Mouse (Mus musculus) lung, adult 18-20 months (tissue): Measurements from ENCODE around the gene Daam1.
A peak's percentile ranks its signal among the peaks of the same experiment; 100 is the strongest.
"Not testable (repeated sequence)": the region's sequence is repeated elsewhere in the genome, so short reads cannot be mapped to it uniquely, and the experiment has no call there.

Source experiments
- DNase-seq, 2 experiments: peaks; one replicate each; pipeline ENCODE4 v3.0.0; 2022; ENCODE audit warnings: mixed read lengths in 2 of 2

Daam1 gene

DNA sequence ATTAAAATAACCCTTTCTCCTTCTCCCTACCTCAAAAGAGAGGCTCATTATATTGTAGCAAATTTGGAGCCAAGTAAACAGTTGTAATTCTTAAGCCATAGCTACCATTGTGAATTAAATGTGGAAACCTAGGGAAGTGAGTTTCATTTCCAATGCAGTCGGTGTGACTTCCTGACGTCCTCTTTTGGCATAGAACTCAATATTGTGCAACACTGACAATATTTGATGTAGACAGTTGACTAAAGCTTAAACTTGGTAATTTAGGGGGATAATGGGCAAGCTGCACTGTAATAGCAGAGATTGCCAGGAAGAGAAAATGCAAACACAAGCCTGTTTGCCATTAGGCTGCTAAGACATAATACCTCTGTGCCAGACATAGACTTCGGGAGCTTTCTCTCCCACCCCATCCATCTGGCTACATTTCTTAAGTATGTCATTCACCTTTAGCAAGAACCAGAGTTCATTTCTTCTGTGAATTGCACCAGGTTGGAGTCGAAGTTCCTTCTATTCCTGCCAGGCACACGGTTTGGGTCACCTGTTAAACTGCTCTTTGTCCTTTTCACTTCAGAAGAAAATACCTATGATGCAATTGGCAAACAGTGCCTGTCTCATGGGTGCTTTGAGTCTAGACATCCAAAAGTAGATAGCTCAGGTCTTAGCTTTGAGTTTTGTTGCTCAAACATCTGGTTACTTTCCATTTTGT is 5.2 kb downstream of the Daam1 start:
- DNase-seq: no peak

DNA sequence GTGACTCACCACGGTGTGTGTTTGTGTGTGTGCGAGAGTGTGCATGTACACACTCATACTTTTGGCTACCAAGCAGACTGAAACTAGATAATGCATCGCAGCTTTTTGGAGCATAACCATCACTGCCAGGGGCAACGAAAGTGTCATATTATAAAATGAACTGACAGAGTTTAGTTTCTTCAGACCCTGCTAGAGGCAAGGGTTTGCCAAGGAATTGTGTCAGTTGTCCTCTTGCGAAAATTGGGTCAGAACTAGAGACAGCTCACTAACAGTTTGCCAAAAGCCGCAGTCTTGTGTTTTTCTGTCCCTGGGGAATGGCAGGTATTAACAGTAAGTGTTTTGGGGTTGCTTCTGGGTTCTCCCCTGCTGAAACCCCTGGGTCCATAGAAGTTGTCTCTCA is 5.9 kb downstream of the Daam1 start:
- peak in 1 of 2 experiments; percentile 48 for DNase-seq

- no peak for DNase-seq
Observed at GRCm38 (mm10) chr12:71837576-71837975, 6.7 kb downstream of the Daam1 start.

DNA sequence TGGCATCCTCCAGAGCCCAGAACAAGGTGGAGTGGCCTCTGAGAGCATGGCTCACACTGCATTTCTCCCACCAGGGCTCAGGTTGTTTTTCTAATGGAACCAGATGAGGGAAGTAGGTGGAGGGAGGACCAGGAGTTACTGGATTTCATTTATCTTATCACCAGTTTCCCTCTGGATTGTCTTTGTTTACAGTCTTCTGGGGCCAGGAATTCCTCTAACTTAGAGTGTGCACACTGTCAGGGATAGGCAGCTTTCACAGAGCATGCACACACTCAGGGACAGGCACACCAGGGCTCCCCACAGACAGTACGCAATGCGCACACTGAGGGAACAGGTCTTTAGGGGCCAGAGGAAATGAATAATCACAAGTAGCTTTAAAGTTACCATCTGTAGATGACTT is 7.4 kb downstream of the Daam1 start:
- peak in 1 of 2 experiments; percentile 40 for DNase-seq

DNA sequence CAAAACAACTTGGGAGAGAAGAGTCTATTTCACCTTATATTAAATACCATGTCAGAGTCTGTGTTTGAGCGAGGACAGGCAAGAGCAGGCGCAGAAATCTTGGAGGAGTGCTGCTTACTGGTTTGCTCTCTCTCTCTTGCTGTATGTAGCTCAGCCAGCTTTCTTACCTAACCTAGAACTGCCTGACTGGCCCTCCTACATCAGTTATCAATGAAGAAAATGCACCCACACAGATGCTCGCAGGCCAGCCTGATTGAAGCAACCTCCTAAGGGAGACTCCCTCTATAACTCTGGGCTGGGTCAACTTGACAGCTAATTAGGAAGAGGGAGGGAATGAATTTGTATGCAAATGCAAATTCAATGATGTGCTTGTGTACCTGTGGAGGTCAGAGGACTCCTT is 8.8 kb downstream of the Daam1 start:
- no peak for DNase-seq

- no peak for DNase-seq
Observed at GRCm38 (mm10) chr12:71840430-71841186, 9.7 kb downstream of the Daam1 start.

DNA sequence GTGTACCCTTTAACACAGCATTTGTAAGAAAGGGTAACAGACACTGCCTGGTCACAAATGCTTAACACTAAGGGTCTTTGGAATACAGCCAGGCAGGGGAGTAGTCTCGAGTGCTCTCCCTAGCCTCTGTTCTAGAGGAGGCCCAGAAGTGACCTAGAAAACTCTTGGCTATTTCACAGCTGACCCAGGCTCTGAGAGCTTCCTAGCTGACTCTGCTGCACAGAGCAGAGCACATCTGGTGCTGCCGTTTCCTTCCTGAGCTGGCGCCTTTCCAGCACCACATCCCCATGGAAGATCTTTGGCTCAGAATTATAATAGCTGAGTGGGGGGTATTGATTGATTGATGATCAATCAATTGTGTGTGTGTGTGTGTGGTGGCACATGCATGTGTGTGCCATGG is 11.1 kb downstream of the Daam1 start:
- peak in 1 of 2 experiments; percentile 58 for DNase-seq

DNA sequence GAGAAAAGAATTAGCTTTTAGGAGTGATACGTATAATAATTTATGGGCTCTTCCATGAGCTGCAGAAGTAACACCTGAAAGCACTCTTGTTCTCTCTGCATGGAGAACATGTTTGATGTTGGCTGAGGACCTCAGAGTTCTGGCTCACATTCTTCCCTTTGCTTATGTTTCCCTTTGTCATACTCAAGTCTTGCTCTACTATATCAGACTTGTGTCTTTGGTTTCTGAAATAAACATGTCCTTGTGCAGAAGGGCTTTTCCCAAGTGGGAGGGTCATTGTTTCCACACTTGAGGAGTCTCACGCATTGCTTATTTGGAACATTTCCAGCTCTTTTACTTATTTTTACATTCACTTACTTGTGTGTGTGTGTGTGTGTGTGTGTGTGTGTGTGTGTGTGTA is 11.7 kb downstream of the Daam1 start:
- no peak for DNase-seq

DNA sequence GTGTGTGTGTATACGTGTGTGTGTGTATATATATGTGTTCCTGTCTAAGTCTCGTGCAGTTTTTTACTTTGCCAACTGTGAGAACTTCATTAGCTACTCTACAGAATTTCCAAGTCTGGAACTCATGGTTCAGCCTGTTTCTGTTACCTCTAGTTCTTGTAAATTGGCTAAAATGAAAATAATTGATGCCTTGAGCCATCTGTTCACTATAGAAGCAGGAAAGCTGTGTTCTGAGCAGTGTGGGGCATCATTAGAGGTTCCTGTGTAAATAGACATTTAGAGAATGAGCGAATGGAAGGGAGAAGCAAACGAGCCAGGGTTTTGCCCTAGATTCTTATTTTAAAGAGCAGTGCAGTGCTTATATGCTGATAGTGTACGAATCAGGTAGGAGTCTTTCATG is 14.6 kb downstream of the Daam1 start:
- DNase-seq: no peak

DNA sequence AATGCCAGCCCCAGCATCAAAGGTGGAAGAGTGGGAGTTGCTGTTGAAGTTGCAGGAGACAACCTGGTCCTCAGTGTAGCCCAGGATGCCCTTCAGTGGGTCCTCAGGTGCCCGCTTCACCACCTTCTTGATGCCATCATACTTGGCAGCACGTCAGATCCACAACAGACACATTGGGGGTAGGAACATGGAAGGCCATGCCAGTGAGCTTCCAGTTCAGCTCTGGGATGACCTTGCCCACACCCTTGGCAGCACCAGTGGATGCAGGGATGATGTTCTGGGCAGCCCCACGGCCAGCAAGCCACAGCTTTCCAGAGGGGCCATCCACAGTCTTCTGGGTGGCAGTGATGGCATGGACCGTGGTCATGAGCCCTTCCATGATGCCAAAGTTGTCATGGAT is 15.5 kb downstream of the Daam1 start:
- not testable (repeated sequence) for DNase-seq

GRCm38 (mm10) chr12:71847024-71847423 is 16.1 kb downstream of the Daam1 start:
- not testable (repeated sequence) for DNase-seq

- no peak for DNase-seq
Observed at GRCm38 (mm10) chr12:71847617-71848016, 16.7 kb downstream of the Daam1 start.

DNA sequence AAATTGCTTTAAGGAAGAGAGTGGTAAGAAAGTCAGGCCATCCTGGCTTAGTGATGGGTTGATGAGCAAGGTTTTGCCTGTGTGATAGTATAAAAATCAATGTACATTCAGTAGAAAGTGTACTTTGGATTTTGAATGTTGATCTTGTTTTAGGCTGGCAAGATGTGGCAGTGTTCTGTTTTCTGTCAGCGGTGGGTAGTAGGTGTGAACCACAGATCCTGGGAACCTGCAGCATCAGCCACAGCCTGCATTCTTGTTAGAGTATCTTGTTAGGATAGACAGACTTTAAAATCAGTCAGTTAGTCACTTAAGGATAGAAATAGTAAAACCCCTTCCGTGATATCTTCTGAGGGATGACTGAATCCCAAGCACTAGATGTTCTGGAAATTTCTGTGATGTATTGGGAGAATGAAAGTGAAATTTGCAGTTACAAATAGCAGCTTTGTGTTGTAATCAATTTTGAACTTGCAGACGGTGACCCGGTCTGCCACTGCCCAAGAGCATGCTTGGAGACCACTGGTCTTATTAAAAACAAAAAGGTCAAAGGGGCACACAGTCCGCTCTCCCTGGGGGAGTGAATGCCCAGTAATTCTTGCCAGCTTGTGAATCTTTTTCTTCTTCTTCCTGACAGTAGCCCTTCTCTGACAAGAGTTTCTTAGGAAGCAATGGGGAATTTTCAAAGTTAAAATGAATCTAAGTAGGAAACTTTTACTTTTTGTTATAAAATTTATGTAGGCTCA is 17.3 kb downstream of the Daam1 start:
- DNase-seq: no peak

DNA sequence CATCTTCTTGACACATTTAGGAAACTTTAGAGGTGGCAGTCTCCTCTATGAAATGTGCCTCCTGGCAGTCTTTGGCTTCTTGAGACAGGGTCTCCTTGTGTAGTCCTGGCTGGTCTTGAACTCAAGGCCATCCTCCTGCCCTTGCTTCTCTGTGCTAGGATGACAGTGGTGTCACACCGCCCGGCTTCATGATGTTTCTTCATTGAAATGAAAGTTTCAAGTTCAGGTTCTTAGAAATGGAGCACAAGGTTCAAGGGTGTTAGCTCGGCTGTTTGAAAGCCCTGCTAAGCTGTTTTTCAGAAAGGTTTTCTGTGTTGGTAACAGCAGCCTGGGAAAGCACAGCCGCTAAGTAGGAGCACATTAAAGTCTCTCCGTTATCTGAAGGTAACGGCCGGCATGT is 18.2 kb downstream of the Daam1 start:
- DNase-seq: no peak

DNA sequence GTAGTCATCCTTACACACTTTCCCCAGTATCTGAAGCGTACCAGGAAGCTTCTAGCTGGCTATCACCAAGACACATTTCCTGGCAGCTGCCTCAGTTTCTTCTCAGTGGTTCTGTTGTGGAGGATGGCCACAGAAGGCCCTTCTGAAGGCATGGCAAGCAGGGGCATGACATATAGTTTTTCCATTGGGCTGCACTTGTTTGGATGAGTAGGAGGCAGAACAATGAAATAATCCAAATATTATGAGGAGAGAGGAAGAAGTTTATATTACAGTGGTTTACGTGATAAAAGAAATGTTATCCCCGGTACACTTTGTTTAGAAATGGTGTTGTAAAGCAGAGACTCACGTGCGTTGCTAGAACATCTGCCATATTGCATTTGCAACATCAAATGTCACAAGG is 19.3 kb downstream of the Daam1 start:
- DNase-seq: no peak

DNA sequence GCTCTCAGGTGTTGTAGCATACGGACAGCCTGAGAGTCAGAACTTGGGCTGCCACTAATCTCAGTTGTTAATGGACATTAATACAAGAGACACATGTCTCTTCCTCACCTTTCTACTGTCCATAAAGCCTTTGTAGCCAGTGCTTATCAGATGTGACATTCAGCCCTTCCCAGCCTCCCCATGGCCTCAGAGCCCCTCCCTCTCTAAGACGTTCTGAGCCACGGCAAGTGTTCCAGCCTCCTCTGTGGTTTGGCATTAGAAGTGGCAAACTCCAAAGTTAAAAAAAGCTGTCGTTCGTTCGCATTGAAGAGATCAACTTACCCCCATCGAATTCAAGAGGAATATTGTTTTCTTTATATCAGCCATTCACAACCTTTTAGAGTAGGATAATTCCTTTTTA is 21.8 kb downstream of the Daam1 start:
- no peak for DNase-seq

DNA sequence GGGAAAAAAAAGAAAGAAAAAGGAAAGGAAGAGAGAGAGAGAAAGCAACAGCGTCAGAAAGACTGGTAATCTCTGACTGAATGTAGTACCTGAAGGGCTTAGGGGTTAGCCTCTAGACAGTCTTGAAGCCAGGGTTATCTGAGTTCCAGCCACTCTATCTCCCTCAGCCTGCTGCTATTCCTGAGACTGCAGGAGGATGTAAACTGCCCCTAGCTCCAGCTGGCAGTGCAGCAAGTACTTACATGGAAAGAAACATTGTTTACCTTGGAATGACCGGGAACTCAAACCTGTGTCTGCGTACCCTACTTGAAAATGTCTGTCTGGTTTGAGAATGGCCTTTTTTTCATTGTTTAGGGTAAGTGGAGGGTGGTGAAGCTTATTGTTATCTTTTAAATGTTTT is 22.8 kb downstream of the Daam1 start:
- DNase-seq: no peak

GRCm38 (mm10) chr12:71854191-71854590 is 23.3 kb downstream of the Daam1 start:
- no peak for DNase-seq

GRCm38 (mm10) chr12:71855730-71856479 is 25.0 kb downstream of the Daam1 start:
- DNase-seq: peak; percentile 50 to 66

DNA sequence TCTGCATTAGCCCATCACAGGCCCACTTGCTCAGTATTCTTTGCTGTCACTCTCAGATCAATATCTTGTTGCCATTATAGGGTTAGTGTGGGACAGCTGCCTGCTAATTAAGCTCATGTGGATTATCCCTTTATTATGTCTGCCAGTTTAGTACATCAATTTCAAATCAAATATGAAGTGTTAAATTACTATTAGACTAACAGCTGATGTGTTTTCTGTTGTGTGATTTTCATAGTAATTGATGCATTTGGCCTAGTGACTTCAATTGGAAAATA is 25.5 kb downstream of the Daam1 start:
- no peak for DNase-seq

DNA sequence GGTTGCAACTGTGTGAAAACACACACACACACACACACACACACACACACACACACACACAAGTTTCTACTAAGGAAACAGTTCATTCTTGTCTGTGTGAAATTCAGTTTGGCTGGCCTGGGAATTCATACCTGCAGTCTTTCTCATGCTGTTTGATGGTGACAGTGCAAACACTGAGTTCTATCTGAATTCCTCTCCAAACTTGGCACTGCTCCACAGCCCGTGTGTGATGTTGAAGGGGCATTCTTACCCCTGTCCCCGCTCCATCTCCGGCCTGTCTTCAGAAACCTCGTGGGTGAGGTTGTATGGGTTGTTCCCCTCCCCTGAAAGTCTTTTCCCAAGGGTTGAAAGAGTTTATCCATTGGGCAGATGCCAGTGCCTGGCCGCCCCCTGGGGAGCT is 28.2 kb downstream of the Daam1 start:
- DNase-seq: no peak

DNA sequence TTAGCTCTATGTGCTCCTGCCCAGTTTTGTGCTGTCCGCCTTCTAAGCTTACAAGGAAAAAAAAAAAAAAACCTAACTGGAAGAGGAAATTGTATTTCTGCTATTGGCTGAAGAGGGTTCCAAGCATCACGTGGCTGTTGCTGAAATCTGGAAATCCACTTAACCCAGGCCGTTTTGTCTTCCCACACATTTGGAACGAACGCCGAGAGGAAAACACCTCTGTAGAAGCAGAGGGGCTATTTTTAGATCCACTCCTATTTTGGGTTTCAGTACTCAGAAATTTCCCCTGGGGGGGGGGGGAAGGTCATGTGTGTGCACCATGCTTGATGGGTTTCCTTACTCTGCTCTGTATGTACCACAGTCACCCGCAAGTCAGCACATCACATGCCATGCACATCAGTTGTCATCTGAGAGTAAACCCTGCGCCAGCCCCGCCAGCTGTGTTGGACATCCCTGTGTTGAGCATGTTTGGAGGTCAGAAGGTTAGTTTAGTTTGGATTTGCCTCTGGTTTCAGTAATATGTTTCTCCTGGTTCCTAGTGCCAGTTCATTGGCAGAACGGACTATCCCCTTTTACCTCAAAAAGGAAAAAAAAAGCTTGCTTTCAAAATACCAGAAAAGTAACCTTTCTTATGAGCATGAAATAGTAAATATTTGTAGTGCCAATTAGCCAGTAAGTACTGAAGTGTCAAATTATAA is 33.1 kb downstream of the Daam1 start:
- DNase-seq: peak; percentile 53 to 78

- no peak for DNase-seq
Observed at GRCm38 (mm10) chr12:71864544-71864897, 33.6 kb downstream of the Daam1 start.
